Mouse (Mus musculus): ENCODE results near the gene Sap30l.
A peak's percentile ranks its signal among the peaks of the same experiment; 100 is the strongest.

Gene Sap30l

DNA sequence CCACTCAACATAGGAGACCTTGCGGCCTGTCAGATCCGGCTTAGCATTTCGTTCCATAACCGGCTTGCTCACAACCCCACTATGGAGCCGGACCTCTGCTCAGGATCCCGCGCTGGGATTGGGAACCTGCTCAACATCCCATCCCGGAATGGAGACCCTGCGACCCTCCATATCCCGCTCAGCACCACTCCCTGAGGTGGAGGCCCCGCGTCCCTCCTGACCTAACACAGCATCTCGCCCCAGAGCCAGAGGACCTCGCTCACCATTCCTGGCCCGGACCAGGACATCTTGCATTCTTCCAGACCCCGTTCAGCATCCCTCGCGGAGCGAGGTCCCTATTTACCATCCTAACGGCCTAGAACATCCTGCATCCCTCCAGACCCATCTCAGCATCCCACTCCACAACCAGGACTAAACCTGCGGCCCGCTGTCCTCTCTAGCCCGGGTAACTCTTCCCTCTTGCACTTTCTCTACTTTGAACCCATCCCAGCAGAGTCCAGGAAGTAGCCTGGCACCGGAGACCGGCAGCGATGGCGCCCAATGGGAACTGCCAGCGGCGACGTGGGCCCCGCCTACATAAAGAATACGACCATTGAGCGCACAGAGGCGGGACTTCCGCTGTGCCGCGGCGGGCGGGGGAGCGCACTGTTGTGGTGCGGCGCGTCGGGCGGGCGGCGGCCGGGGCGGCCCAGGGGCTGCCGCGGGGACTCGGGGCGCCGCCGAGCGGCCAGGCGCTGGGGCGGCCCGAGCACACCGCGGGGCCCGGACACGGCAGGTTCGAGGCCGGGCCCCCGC lies at the start of gene Sap30l:
Sap30l (plus strand) TSS at position 667 of the 795 bp plus-strand sequence.
- peak; percentile 89 for DNase-seq (ENCODE audit: low read depth, low spot score)

GRCm38 (mm10) chr11:57753538-57754203 lies 47.8 kb upstream of the Sap30l start:
- DNase-seq (ENCODE audit: low read depth, low spot score) = no peak

DNA sequence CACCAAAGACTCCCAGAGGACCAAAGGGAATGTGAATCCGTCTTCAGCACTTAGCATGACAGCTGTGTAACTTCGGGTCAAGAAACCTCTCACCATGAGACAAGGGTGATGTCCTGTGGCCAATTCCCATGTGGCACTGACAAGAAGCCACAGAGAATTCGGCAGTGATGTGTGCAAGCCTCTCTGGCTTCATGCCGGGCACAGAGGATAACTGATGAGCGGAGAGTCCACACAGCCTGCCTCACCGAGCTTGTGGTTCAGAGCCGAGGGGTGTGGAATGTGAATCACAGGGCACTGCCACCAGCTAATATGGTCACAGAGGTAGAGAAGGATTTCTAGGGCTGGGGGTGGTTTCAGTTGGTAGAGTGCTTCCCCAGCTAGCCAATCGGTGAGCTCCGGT lies 42.8 kb upstream of the Sap30l start:
- DNase-seq (ENCODE audit: low read depth, low spot score) = no peak

GRCm38 (mm10) chr11:57760509-57761058 lies 40.9 kb upstream of the Sap30l start:
- DNase-seq (ENCODE audit: low read depth, low spot score) = no peak

DNA sequence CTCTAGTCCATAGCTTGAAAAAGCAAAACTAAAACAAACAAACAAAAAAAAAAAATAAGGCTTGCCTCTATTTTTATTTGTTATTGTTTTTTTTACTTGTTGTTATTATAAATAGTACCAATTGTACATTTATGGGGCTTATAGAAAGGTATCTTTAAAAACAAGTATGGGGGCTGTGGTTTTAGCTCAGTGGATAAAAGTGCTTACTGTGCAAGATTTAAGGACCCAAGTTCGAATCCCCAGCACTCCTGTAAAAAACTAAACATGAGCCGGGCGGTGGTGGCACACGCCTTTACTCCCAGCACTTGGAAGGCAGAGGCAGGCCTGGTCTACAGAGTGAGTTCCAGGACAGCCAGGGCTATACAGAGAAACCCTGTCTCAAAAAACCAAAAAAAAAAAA lies 40.1 kb upstream of the Sap30l start:
- DNase-seq (ENCODE audit: low read depth, low spot score) = no peak

- no peak for DNase-seq (ENCODE audit: low read depth, low spot score)
These were observed 37.3 kb upstream of the Sap30l start for GRCm38 (mm10) chr11:57764124-57764523.

- DNase-seq (ENCODE audit: low read depth, low spot score) = no peak
These were observed 34.8 kb upstream of the Sap30l start for GRCm38 (mm10) chr11:57766617-57767016.

DNA sequence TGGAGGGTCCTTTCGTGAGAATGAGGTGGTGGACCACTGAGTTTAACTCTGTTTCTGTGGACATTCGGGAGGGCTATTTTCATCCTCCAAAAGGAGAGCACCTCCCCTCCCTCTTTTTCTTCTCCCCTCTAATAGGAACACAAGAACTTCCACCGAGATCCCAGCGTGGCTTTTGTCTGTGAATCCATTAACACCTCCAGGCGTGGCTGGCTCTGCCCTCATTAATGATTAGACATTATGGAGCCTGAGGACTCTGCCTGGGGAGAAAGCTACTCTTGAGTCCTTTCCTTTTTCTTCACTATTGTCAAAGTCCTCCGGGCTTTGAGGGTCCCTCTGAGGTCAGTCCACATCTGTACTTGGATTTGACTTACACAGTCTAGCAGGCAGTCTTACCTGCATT lies 34.3 kb upstream of the Sap30l start:
- no peak for DNase-seq (ENCODE audit: low read depth, low spot score)

DNA sequence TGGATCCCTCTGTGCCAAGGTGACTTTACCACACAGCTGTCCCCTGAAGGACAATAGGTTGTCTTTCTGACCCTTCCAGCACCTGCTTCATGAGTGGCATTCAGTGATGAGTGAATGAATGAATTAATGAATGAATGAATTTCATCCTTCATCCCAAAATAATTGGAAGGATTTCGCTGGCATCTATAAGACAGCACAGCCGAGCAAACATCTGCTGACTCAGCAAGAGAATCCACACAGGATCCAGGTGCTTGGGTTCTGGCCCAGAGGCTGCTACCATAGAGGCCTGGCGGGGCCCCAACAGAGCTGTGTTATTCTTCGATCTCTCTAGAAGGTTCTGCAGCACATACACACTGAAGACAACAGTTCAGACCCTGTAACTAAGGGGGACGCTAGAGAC lies 30.7 kb upstream of the Sap30l start:
- no peak for DNase-seq (ENCODE audit: low read depth, low spot score)

- DNase-seq (ENCODE audit: low read depth, low spot score) = no peak
These were observed 29.8 kb upstream of the Sap30l start for GRCm38 (mm10) chr11:57771676-57772075.

DNA sequence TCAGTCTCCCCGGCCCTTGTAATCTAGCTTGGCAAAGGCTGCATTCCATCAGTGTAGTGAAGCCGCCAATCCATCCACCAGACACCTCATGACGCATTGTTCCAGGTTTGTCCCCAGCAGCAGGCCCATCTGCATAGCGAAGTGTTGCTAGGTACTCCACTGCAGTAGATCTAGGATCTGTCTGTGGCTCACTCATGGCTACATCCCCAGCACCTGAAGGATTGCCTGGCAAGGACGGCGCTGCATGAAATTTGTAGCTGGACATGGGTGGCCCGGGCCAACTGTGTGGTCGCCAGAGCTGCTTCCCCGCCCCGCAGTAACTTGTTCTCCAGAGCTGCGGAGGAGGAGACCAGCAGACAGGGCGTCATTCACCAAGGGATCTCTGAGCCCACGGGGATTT lies 28.0 kb upstream of the Sap30l start:
- no peak for DNase-seq (ENCODE audit: low read depth, low spot score)

GRCm38 (mm10) chr11:57773936-57774335 lies 27.5 kb upstream of the Sap30l start:
- peak; percentile 44 for DNase-seq (ENCODE audit: low read depth, low spot score)

- no peak for DNase-seq (ENCODE audit: low read depth, low spot score)
These were observed 25.6 kb upstream of the Sap30l start for GRCm38 (mm10) chr11:57775868-57776267.

- no peak for DNase-seq (ENCODE audit: low read depth, low spot score)
These were observed 24.9 kb upstream of the Sap30l start for GRCm38 (mm10) chr11:57776546-57776945.

DNA sequence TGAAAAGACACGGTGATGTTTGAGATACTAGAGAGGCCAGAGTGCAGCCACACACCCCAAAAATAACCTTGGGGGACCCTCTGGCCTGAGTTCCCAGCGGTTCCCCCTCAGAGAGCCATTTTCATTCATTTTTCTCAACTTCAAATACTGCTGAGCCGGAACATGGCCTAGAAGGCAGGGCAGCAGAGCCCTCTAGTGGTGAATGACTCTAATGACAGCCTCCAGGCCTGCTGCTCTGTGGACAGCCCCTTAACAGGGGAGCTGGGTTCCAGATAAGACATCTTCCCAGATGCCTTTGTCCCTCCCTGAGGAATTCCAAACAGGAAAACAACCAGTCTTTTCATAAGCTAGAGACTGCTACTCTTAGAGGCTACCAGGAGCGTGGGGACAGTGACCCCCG lies 23.1 kb upstream of the Sap30l start:
- DNase-seq (ENCODE audit: low read depth, low spot score) = peak; percentile 64

DNA sequence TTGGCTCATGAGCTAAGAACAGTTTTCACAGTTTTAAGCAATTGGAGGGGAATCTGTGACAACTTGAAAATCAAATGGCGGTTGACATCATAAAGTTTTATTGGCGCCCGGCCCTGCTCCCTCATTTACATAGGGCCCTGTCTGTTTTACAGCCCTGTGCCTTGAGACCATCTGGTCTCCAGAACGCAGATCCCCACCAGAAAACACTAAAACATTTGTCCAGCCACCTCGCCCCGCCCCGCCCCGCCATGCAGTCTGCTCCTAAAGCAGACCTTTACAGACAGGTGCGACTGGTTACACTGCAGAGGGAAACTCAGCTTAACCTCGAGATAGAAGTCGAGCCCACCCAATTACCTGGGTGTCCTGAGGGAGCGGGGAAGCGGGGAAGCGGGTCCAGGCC lies 21.6 kb upstream of the Sap30l start:
- no peak for DNase-seq (ENCODE audit: low read depth, low spot score)

DNA sequence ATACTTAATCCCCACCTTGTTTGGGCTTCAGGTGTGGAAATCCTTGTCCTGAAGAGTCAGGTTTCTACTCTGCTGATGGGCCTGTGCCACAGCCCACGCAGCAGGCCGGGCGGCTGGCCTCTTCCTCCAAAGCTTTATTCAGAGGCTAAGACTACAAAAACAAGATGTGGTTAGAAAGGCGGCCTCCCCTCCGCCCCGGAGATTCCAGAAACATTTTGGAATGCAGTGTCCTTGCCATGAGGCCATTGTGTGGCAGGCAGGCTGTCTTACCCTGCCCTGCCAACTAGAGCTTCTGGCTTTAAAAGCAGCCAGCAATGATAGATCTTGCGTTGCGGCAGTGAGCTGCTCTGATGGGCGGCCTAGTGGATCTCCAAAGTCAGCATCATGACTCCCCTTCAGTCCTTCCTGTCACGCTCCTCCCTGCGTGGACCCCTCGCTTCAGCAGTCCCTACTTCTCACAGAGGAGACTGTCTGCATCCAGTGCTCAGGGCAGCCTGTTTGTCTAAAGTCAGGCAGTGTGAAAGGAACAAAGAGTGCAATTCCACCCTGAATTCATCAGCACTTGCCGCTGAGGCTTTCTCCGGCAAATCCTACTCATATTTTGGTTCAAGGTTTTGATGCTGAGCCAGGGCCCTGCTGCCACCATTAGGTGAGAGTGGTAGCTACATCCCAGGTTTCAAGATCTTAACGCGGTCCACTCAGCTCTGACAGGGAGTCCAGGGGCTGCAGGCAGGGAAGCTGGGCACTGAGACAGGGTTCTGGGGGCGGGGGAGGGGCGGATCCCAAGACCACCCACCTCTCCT lies 14.6 kb upstream of the Sap30l start:
- peak; percentile 23 for DNase-seq (ENCODE audit: low read depth, low spot score)

- no peak for DNase-seq (ENCODE audit: low read depth, low spot score)
These were observed 13.5 kb upstream of the Sap30l start for GRCm38 (mm10) chr11:57787913-57788312.

DNA sequence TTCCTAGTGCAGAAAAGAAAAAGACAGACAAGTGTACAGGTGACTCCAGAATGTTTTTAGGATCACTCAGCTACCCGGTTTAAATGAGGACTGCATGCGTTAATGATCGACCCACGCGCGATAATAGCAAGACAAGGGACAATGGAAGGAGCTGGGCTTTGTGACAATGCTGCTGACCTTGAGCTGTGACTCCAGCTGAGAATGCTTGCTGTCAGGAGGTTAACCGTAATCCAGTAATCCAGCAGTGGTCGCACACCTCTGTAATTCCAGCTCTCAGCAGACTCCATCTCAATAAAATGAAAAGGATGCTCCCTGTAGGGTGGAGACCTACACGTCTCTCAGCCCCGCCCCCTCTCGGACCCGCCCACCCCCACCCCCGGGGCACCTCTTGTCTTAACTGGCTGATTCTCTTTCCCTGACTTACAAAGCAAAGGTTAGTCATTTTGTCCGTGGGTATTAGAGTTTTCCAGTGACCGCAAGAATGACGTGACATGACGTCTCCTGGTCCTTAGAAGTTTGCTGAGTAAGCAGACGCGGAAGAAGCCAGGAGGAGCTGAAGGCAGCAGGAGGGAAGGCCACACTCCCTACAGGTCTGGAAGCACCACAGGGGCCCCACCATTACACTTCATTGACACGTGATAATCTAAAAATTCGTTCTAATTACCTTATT lies 10.4 kb upstream of the Sap30l start:
- no peak for DNase-seq (ENCODE audit: low read depth, low spot score)

DNA sequence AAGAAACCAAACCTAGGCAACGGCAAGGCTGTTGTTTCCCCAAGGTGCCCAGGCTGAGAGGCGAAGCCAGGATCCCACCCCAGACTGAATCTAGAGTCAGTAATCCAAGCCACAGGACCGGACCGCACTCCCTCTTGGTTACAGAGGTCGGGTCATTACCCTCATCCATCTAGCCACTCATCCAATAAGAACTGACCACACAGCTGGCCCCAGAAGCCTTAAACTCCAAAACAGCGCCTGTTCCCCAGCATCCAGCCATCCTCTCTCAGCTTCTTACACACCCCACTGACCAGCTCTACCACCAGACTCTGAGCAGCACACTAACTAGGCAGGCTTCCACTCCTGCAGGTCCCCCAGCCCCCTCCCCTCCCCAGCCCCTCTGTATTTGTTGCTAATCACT lies 6.4 kb upstream of the Sap30l start:
- DNase-seq (ENCODE audit: low read depth, low spot score) = no peak

DNA sequence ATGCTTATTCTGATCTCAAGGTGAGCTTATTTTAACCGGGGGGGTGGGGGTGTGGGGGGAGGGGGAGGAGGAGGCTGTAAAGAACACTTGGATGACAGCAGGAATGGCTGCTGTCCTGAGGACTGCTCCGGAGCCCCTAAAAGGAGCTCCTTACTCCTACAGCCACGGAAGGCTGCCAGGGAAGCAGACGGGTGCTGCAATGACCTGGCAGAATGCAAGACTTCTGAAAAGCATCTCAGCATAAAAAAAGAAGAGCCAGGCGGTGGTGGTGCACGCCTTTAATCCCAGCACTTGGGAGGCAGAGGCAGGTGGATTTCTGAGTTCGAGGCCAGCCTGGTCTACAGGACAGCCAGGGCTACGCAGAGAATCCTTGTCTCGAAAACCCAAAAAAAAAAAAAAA lies 3.6 kb upstream of the Sap30l start:
- no peak for DNase-seq (ENCODE audit: low read depth, low spot score)

DNA sequence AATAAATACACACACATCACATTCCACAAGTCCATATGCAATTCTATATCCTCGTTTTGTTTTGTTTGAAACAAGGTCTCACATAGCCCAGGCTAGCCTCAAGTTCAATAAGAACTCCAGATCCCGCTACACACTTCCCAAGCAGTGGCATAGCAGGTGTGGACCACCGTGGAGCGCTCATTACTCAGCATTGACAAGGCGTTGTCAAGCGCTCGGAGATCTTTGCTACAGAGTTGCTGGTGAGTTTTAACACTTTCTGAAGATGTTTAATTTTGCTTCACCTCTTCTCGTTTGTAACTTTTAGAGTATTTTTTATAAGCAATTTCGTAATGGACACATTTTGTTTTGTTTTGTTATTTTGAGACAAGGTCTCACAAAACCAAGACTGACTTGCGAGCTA lies 2.0 kb upstream of the Sap30l start:
- no peak for DNase-seq (ENCODE audit: low read depth, low spot score)

Measured in retina, postnatal 7 days (tissue).